Mouse (Mus musculus): Measurements from ENCODE around the gene Plin3. TPM values are rescaled to one million over a fixed set of nuclear protein-coding genes. Genes with fewer than 3 reads are reported as not detected.
A peak's percentile ranks its signal among the peaks of the same experiment; 100 is the strongest.

Gene Plin3
- 8.1 and 12.4 TPM in 2 replicates for total RNA-seq (2014; rRNA removed)
- 9.6 and 12.1 TPM in 2 replicates for polyA plus RNA-seq (2015; fragmentation: Nextera tagmentation; extraction: Ambion mirVana)

DNA sequence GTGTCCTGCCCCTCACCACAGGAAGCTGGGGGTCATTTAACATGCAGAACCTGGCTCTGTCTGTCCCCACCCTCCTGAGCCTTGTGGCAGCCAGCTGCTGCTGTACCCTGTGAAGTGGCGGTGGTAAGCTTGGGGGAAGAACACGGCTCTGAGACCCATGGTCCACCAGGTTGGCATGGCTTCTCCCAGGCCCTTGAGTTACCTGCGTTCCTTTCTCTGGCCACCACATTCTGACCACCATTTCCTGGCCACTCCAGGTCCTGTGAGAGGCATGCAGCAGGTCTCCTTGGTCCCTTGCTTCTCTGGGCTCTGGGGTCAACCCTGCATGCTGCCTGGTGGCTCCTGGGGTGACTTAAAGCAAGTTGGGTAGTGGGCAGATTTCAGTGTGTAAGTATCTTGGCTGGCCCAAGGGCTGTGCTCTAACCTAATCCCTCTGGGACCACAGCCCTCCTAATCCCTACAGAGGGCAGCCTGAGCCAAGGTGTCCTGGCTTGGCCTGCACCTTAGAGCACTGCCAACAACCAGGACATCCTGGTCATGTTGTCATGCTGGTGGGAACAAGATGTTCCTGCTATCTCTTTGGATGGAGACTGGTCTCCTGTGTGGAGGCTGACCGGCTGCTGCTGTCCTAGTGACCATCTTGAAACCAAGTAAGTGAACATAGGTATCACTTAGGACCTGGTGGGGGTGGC, at the start of gene Plin3:
TSS of gene Plin3 (minus strand) at position 343 of the 692 bp plus-strand sequence.
- WGBS = 79% methylated on average over 4 of the region's 4 CpGs
- H3K9ac ChIP-seq (replicated peaks; ENCODE audit: low read length, poor library complexity, severe bottlenecking) = no peak within 1 kb of the TSS
- no peak within 1 kb of the TSS for H3K4me2 ChIP-seq (ENCODE audit: low read depth, low read length, poor library complexity, severe bottlenecking)
- H3K9me3 ChIP-seq (ENCODE audit: low read length) = no peaks in the 10 kb centered on the region
- no peak for TF ChIP-seq CTCF (IDR thresholded peaks at IDR 0.05)
- H3K27me3 ChIP-seq (ENCODE audit: insufficient read depth, low read length) = 0 out of 2 replicates have a peak, but pooled peaks cover 4% of the 10 kb centered on the region
- DNase-seq (ENCODE audit: low spot score) (no peak), ATAC-seq (ENCODE audit: low FRiP score) (no peak)
- no peak within 1 kb of the TSS for H3K4me3 ChIP-seq (ENCODE audit: low read depth, low read length)
- no peaks in the 10 kb centered on the region for H3K36me3 ChIP-seq (ENCODE audit: insufficient read depth, low read length)
- no peaks in the 10 kb centered on the region for H3K4me1 ChIP-seq (ENCODE audit: insufficient read depth, low read length)
- no peak within 1 kb of the TSS for H3K27ac ChIP-seq (ENCODE audit: low read depth, low read length)

GRCm38 (mm10) chr17:56340717-56341116, 48.0 kb upstream of the Plin3 start:
- Histone ChIP-seq H3K27me3 (ENCODE audit: insufficient read depth, low read length) (no peaks in the 10 kb centered on the region), H3K4me1 (ENCODE audit: insufficient read depth, low read length) (no peaks in the 10 kb centered on the region), H3K4me2 (ENCODE audit: low read depth, low read length, poor library complexity, severe bottlenecking) (no peak overlapping the region), H3K4me3 (ENCODE audit: low read depth, low read length) (no peak overlapping the region), H3K9ac (replicated peaks; ENCODE audit: low read length, poor library complexity, severe bottlenecking) (no peak overlapping the region), H3K36me3 (ENCODE audit: insufficient read depth, low read length) (peaks cover 5% of the 10 kb centered on the region; the same call in 1 of the 2 replicates), H3K9me3 (ENCODE audit: low read length) (no peaks in the 10 kb centered on the region), H3K27ac (ENCODE audit: low read depth, low read length) (no peak overlapping the region)
- TF ChIP-seq CTCF (IDR thresholded peaks at IDR 0.05) = no peak
- no peak for ATAC-seq (ENCODE audit: low FRiP score)
- DNase-seq (ENCODE audit: low spot score) = no peak

DNA sequence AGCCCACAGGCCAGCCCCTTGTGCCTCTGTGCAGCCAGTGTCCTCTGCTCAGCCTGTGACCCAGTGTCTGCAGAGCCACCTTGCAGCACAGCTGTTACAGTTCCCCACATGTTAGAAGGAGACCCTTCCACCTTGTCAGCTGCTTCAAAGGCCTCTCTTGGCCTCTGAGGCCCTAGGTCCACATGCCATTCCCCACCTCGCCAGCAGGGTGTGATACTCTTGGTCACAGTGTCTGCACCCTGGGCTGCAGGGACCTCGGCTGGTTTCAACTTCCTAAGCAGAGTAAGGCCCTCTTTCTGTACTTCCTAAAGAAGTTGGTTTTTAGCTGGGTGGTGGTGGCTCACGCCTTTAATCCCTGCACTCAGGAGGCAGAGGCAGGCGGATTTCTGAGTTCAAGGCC, 46.2 kb upstream of the Plin3 start:
- DNase-seq (ENCODE audit: low spot score) = no peak
- Histone ChIP-seq H3K9me3 (ENCODE audit: low read length) (no peaks in the 10 kb centered on the region), H3K4me2 (ENCODE audit: low read depth, low read length, poor library complexity, severe bottlenecking) (no peak overlapping the region), H3K27me3 (ENCODE audit: insufficient read depth, low read length) (no peaks in the 10 kb centered on the region), H3K4me3 (ENCODE audit: low read depth, low read length) (no peak overlapping the region), H3K27ac (ENCODE audit: low read depth, low read length) (no peak overlapping the region), H3K36me3 (ENCODE audit: insufficient read depth, low read length) (0 out of 2 replicates have a peak, but pooled peaks cover 2% of the 10 kb centered on the region), H3K4me1 (ENCODE audit: insufficient read depth, low read length) (no peaks in the 10 kb centered on the region), H3K9ac (replicated peaks; ENCODE audit: low read length, poor library complexity, severe bottlenecking) (no peak overlapping the region)
- WGBS = 56% methylated on average over 4 of the region's 4 CpGs
- ATAC-seq (ENCODE audit: low FRiP score) = no peak
- TF ChIP-seq CTCF (IDR thresholded peaks at IDR 0.05) = peak; percentile 56

- no peak for DNase-seq (ENCODE audit: low spot score)
- 95% methylated on average over 6 of the region's 6 CpGs for WGBS
- no peak overlapping the region for H3K27ac ChIP-seq (ENCODE audit: low read depth, low read length)
- no peaks in the 10 kb centered on the region for H3K27me3 ChIP-seq (ENCODE audit: insufficient read depth, low read length)
- no peak overlapping the region for H3K9ac ChIP-seq (replicated peaks; ENCODE audit: low read length, poor library complexity, severe bottlenecking)
- H3K4me1 ChIP-seq (ENCODE audit: insufficient read depth, low read length) = no peaks in the 10 kb centered on the region
- no peak overlapping the region for H3K4me2 ChIP-seq (ENCODE audit: low read depth, low read length, poor library complexity, severe bottlenecking)
- H3K4me3 ChIP-seq (ENCODE audit: low read depth, low read length) = no peak overlapping the region
- no peak for ATAC-seq (ENCODE audit: low FRiP score)
- 0 out of 2 replicates have a peak, but pooled peaks cover 2% of the 10 kb centered on the region for H3K36me3 ChIP-seq (ENCODE audit: insufficient read depth, low read length)
- peak; percentile 9; the same call in 1 of the 2 replicates for TF ChIP-seq CTCF (IDR thresholded peaks at IDR 0.05)
- H3K9me3 ChIP-seq (ENCODE audit: low read length) = no peaks in the 10 kb centered on the region
Measured at GRCm38 (mm10) chr17:56337791-56338190, 45.1 kb upstream of the Plin3 start.

DNA sequence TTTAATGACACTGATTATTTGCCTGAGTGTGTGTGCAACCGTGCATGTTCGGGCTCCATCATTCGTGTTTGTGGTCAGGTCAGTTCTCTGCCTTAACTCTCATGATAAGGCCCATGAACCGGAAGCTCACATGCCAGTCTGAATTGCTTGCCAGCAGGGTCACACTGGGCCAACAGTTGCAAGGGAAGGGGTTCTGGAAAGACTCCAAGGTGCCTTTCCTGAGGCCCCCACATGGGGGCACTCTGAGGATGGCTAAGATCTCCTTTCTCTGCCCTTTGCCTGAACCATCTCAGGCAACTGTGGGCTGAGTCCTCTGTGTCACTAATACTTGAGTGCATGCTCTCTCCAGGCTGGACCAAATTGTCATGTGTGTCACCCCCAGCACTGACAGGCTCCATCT, 44.5 kb upstream of the Plin3 start:
- WGBS = 57% methylated on average over 4 of the region's 4 CpGs
- Histone ChIP-seq H3K9me3 (ENCODE audit: low read length) (no peaks in the 10 kb centered on the region), H3K4me3 (ENCODE audit: low read depth, low read length) (no peak overlapping the region), H3K27me3 (ENCODE audit: insufficient read depth, low read length) (no peaks in the 10 kb centered on the region), H3K4me2 (ENCODE audit: low read depth, low read length, poor library complexity, severe bottlenecking) (no peak overlapping the region), H3K9ac (replicated peaks; ENCODE audit: low read length, poor library complexity, severe bottlenecking) (no peak overlapping the region; the same call in 1 of the 2 replicates), H3K4me1 (ENCODE audit: insufficient read depth, low read length) (no peaks in the 10 kb centered on the region), H3K36me3 (ENCODE audit: insufficient read depth, low read length) (0 out of 2 replicates have a peak, but pooled peaks cover 2% of the 10 kb centered on the region), H3K27ac (ENCODE audit: low read depth, low read length) (no peak overlapping the region)
- DNase-seq (ENCODE audit: low spot score) = peak; percentile 76
- no peak for ATAC-seq (ENCODE audit: low FRiP score)
- peak; percentile 61 for TF ChIP-seq CTCF (IDR thresholded peaks at IDR 0.05)

- ATAC-seq (ENCODE audit: low FRiP score) = no peak
- 45% methylated on average over 8 of the region's 8 CpGs for WGBS
Measured at GRCm38 (mm10) chr17:56332987-56333386, 40.3 kb upstream of the Plin3 start.

More at GRCm38 (mm10) chr17:56332987-56333386, 40.3 kb upstream of the Plin3 start:
- Histone ChIP-seq H3K4me2 (ENCODE audit: low read depth, low read length, poor library complexity, severe bottlenecking) (no peak overlapping the region), H3K4me1 (ENCODE audit: insufficient read depth, low read length) (peaks cover 8% of the 10 kb centered on the region), H3K4me3 (ENCODE audit: low read depth, low read length) (no peak overlapping the region), H3K27ac (ENCODE audit: low read depth, low read length) (no peak overlapping the region), H3K9me3 (ENCODE audit: low read length) (no peaks in the 10 kb centered on the region), H3K36me3 (ENCODE audit: insufficient read depth, low read length) (0 out of 2 replicates have a peak, but pooled peaks cover 2% of the 10 kb centered on the region), H3K9ac (replicated peaks; ENCODE audit: low read length, poor library complexity, severe bottlenecking) (no peak overlapping the region), H3K27me3 (ENCODE audit: insufficient read depth, low read length) (no peaks in the 10 kb centered on the region)
- peak; percentile 19 for DNase-seq (ENCODE audit: low spot score)
- TF ChIP-seq CTCF (IDR thresholded peaks at IDR 0.05) = peak; percentile 59
